Mouse (Mus musculus) liver, adult 2 months (tissue): ENCODE results near the gene Dnajc14.

Experiments used
- CTCF ChIP-seq: fragments of 200-500 bp; IDR thresholded peaks from 2 replicates; pipeline ENCODE4 v1.5.1; 2011; ENCODE audit warnings: low read depth, low read length, control low read depth
- POLR2A ChIP-seq: fragments of 200-500 bp; IDR thresholded peaks from 2 replicates; pipeline ENCODE4 v1.6.1; 2011; ENCODE audit warnings: low read length, control low read depth; ENCODE audit not compliant: insufficient read depth; ENCODE audit errors: extremely low read depth

DNA sequence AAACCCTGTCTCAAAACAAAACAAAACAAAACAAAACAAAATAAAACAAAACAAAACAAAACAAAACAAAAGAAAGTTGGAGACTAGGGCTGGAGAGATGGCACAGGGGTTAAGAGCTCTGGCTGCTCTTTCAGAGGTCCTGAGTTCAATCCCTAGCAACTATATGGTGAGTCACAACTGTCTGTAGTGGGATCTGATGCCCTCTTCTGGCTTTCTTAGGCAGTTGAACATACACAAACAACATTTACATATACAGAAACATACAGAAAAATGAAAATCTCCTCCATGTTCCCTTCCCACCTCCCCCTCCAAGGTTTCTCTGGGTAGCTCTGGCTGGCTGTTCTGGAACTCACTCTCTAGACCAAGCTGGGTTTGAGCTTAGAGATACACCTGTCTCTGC is 11.8 kb upstream of the Dnajc14 start:
- TF ChIP-seq CTCF (peak; percentile 22; the same call in 1 of the 2 replicates), POLR2A (no peak)
